Mouse (Mus musculus) heart, postnatal 10 days (tissue): Measurements from ENCODE around the gene Babam2. TPM values are rescaled to one million over a fixed set of nuclear protein-coding genes. Genes with fewer than 3 reads are reported as not detected.
A peak's percentile ranks its signal among the peaks of the same experiment; 100 is the strongest.

ENCODE experiments used
- DNase-seq, 2 experiments: peaks; one replicate each; pipeline ENCODE4 v3.0.0; 2021
- intact Hi-C: fragments of 180-260 bp; cut with DNase I; formaldehyde crosslinking; loops from one replicate; pipeline ENCODE4 v1.15.1; 2025
- total RNA-seq, 2 experiments: library from RNA; stranded (reverse); gene quantifications; 2 replicates each; pipeline ENCODE4 v1.2.3; 2021

Babam2 gene
- total RNA-seq, 2 experiments from 2014 or later, result 36.3 to 39.8 TPM

DNA sequence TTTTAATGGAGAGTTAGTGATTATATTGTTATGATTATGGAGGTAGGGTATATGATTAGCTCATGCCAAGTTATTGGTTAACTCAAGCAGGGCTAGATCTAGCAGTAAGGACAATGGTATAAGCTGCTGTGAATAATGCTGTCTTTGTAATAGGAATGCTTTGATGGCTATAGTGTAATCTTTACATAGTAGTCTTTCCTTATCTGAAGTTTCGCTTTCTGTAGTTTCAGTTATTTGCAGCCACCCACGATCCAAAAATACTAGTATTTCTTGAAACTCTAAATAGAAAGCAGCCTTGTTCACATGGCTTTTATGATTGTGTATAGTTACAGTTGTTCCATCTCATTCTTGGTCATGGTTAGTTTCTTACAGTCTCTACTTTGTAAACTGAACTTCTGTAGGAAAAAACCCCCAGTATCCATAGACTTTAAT is 15.8 kb downstream of the Babam2 start:
- no peak for DNase-seq
- intact Hi-C loops, result no loop called here

DNA sequence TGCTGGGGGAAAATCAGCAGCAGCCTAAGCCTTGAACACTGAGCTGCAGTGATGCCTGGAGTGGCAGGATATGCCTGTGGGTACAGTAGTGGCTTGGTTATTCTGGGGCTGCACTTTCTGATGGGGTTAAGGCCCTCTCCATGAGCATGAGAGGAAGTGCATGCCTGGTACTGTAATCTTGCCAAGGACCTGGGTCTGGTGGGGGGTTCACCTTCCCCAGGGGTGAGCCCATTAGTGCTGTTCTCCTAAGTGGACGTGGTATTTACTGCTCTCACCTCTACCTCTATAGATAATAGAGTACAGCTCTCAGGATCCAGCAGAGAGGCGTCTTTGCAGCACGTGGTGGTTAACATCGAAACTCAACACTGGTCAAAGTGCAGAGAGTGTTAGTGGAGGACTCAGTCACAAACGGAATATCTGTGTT is 16.4 kb downstream of the Babam2 start:
- DNase-seq, result no peak
- intact Hi-C loops, result no loop called here

DNA sequence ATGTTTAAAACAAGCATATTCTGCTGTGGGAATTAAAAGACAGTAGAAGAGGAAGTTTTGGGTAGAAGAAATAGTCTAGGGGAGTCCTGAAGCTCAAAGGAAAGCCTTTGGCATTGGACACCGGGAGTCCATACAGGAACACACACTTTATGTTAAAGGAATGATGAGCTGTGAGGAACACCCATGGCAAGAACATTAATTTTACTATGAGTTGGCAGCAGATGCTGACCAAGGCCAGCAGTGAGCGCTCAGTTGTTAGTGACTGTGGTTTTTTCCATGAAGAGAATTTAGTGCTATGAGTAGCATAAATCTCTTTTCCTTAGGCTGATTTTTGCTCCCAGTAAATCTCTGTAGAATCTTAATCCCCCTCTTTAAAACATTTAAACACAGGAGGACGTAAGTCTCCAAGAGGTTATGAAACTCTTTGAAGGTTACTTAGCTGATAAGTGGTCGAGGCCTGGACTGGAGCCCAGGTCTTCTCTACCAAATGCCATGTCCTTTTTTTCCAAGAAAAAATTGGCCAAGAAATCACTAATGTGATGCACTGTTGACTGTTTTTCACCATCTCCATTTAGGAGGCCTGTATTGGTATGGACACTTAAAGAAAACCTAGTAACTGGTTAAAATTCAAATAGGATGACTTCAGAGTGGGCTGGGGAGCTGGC is 18.1 kb downstream of the Babam2 start:
- intact Hi-C loops, result no loop called here
- DNase-seq, result no peak

DNA sequence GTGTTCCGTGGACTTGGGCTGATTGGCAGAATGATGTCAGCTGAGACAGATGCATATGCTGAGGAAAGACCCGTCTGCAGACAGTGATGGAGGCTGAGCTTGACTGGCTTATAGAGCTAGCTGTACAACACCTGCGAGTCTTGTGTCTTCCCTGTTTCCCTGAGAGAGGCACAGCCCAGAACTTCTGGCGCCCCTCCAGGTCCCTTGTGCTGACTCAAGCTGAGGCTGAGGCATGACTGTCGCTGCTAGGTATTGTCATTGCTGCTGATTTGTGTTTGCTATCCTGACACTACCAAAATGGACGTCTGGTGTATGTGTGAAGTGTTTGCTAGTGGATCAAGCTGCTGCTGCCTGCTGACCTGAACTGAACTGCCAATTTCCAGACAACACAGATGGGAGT is 27.0 kb downstream of the Babam2 start:
- intact Hi-C loops, result no loop called here
- no peak for DNase-seq

DNA sequence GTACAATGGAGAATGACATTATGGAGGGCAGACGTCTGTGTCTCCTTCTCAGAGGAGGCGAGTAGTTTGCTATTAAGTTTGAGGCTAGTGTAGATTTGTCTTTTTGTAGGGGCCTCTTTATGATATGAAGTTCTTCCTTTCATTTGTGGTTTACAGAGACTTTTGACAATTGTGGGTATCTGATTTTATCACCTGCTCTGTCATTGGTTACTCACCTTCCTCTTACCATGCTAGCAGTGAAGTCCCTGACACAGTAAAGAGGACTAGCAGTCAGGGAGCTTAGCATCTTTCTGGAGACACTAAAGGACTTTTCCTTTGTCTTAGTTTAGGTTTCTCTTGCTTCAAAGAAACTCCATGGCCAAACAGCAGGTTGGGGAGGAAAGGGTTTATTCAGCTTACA is 28.4 kb downstream of the Babam2 start:
- intact Hi-C loops, result no loop called here
- DNase-seq, result no peak

DNA sequence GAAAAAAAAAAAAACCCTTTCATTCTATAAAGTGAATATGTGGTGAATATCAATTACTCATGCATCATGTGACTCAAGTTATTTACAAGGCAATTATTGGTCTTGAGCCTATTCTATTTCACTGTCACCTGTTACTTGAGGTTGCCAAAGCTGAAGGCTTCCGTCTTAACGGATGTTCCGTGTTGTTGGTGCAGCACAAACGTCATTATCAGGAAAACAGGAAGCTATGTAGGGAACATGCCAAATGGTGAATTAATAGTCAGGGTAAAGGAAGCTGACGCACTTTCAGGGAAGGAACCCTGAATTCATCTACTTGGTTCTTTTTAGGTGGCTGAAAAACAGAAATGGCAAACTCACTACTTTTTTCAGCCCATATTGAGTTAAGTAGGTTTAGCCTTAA is 30.0 kb downstream of the Babam2 start:
- intact Hi-C loops, result no loop called here
- DNase-seq, result peak; percentile 20 to 26

DNA sequence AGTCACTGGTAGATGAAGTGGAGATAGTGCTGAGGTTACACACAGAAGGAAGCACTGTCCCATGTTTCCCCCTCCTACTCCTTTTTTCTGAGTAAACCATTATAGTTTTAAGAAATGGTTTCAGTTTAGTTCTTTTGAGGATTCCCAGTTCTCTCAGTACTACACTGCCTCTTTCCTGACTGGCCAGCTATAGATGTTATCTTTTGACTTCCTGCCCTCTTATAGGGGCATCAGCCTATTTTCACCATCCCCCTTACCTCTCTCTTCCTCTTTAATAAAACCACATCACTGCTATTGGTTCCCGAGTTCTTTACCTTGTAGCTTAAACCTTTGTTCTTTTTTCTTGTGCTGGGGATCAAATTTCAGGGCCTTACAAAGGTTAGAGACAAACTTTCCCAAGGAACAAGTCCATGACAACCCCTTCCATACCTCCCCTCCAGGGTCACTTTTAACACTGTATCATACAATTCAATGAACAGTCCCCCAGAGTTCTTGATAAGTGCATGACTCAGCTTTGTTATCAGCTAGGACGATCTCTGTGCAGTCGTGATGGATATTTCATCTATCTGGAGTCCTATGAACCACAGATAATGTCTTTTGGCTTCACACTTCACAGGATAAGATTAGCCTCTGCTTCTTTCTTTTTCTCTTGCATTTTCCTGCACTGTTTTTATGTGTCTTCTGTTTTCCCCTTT is 35.3 kb downstream of the Babam2 start:
- no peak for DNase-seq
- intact Hi-C loops, result no loop called here

DNA sequence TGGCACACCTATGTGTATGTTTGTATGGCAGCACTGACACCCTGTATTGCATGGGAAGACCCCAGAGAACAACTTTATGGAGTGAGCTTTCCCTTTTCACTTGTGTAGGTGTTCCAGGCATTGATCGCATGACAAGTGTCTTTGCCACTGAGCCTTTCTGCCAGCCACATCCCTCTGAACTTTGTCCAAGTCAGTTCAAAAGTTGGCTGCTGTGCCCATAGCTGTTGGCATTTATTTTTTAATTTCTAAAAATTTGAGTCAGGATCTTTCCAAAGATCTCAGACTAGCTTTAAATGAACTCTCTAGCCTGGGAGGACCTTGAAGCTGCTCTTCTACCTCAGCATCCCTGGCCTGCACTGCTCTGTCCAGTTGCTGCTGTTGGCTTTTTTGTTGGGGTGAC is 44.4 kb downstream of the Babam2 start:
- intact Hi-C loops, result no loop called here
- DNase-seq, result no peak

DNA sequence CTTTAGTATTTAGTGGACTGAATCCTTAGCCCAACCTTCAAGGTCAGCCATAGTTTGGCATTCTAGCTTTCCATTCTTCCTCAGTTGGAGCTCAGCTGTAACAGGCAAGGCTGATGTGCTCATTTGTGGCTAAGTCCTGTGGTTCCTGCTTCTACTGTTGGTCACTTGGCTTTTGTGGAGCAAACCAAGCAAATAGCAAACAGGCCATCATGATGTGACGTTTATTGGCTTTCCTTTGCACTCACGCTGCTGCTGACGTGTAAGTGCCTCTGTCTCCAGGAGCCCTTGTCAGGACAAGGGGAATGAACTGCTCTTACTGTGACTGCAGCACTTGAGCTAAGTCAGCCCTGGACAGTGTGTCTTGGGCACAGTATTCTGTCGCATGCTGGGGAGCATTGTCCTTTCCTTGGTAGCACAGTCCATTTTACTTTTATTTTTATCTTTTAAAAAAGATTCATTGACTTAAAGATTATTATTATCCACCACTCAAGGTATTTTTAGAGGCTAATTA is 45.1 kb downstream of the Babam2 start:
- intact Hi-C loops, result no loop called here

DNA sequence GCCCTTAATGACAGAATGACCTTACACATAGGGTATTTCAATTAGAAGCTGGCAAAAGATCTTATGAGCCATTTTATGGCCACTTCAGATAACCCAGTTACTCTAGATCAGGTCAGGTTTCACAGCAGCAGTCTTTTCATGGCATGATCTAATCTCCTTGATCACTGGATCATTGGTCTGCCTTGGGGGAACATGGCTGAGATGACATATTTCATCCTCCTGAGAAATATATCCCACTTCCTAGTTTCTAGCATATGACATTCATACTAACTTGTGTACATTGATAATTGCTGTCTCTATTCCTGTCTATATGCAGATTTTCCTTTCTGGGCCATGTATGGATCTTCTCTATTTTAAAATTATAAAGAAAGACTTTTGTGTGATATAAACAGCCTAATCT is 51.9 kb downstream of the Babam2 start:
- intact Hi-C loops, result no loop called here
- DNase-seq, result no peak

More for the DNA sequence above, 45.1 kb downstream of the Babam2 start:
- DNase-seq, result no peak

DNA sequence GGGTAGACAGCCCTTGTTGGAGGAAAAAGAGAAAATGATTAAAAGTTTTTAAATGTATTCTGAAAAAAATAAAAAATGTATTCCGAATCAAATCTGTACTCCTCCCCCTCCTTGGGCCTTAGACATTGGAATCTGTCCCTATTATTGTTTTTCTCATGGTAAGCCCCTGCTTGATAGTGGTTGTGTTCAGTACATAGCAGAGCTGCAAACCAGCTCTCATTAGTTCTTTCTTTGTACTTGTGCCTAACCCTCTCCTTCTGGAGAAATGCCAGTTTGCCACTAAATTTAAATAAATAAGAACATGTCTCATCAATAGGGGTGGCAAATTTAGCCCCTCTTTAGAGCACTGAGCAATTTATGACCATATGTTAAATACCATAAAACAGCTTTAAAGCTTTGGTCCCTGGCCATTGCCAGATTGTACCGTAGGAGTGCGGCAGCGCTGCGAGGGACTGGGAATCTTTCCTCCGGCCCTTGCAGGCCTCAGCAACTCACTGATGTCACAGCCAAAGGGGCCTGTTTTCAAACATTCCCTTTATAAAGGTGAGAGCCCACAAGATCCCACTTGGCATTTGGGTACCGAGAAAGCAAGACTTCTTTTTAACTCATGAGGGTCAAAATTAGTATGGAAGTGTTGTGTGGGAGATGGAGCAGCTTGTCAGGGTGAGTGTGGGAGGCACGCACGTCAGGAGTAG is 52.9 kb downstream of the Babam2 start:
- no peak for DNase-seq
- intact Hi-C loops, result no loop called here

DNA sequence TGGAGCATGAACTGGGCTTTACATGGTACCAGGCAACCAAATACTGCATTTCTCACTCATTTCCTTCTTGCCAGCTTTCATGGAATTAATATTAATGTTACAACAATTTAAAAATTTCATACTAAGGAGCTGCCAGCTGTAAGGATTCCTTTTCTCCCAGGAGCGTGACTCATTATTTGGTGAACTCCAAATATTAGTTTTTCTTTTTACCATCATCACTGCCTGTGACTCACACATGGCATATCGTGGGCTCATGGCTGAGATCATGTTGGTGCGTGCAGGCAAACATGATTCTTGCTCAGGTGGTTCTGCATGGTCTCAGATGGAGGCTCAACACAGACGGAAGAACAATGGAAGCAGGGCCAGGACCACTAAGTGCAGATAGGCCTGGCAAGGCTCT is 53.5 kb downstream of the Babam2 start:
- intact Hi-C loops, result no loop called here
- no peak for DNase-seq

DNA sequence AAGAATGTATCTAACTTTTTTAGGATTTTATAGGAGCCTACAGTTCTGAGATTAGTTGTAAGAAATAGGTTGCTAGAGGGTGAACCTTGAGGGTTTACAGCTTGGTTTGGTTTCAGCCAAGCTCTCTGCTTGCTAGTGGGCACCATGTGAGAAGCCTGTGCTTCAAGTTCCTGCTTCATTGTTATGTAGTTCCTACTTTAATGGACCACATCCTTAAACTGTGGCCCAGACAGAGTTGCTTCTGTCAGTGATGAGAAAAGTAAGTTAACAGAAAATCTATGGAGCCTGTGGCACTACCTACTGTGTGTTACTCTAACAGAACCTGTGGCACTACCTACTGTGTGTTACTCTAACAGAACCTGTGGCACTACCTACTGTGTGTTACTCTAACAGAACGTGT is 57.1 kb downstream of the Babam2 start:
- no peak for DNase-seq
- intact Hi-C loops, result no loop called here

DNA sequence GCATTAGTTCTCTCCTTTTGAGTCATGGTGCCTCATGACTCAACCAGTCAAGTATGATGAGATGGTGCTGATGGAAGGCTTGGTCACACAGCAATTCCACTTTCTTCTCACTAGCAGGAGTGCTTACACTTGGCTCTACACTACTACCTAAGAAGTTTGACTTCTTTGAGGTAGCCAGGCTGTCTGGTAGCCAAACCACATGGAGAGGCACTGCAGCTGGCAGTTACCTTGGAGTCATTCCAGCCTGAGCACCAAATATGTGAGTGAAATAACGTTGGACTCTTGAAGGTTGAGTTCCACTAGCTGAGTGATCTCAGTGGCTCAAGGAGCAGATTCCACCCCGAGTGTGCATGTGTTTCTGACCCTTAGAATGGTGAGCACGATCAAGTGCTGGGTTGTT is 57.8 kb downstream of the Babam2 start:
- no peak for DNase-seq
- intact Hi-C loops, result no loop called here

DNA sequence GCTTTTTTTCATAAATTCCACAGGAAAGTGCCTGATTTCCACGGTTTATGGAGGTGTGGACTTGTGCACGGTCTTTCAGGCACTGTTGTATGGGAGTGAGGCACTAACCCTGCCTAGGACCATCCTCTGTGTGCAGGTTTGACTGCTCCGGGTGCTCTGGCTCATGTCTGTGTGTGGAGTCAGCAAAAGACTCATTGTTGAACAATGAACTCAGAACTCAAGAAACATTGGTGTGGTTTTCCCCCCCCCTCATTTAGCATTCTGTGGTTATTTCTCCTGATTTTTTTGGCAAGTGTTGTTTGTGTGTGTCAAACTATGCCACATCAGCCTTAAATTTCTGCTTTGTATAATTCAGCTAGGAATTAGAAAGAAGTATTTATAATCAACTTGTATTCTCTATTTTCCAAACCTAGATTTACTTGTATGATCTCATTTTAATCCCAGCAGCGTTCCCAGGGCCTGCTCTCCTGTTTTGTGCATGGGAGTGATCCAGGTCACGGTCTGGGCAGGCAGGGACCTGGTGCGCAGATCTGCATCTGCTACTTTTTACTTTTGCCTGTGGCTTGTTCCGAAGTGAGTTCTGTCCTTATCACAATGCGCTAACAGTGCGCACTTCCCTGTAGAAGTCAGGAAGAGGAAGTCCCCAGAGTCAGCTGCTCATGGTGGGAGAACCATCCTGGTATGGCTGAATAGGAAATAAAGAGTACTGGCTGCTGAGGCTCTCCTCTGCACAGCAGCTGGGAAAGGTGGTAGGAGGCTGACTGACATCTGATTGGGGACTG is 61.0 kb downstream of the Babam2 start:
- intact Hi-C loops, result no loop called here

DNA sequence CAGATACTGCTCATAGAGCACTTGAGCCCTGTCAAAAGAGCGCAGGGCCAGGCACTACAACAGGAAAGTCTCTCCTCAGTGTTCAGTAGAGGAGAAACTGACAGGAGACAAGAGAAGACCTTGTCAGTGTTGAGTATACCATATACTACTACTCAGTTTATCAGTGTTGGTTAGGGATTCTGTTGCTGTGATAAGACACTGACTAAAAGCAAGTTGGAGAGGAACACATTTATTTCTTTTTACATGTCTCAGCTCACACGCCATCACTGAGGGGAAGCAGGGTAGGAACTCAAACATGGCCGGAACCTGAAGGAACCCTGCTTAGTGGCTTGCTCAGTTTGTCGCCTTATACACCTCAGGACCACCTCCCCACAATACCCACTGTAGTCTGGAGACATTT is 64.4 kb downstream of the Babam2 start:
- intact Hi-C loops, result no loop called here
- DNase-seq, result no peak

More for the DNA sequence above, 61.0 kb downstream of the Babam2 start:
- no peak for DNase-seq

DNA sequence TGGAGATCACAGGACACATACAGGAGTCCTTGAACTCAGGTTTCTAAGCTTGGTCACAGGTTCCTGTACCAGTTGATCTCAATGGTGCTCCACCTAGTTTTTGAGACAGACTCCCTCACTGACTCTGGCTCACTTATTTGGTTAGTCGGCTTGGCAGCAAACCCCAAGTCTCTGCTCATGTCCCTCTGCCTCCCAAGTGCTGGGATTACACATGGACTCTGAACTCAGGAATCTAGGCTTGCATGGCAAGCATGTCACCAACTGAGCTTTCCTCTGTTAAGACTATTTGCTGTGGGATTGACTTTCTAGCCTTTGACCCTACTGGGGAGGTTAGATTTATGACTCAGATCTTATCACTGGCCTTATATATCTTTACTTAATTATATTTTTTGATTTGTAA is 65.3 kb downstream of the Babam2 start:
- intact Hi-C loops, result no loop called here
- DNase-seq, result no peak

DNA sequence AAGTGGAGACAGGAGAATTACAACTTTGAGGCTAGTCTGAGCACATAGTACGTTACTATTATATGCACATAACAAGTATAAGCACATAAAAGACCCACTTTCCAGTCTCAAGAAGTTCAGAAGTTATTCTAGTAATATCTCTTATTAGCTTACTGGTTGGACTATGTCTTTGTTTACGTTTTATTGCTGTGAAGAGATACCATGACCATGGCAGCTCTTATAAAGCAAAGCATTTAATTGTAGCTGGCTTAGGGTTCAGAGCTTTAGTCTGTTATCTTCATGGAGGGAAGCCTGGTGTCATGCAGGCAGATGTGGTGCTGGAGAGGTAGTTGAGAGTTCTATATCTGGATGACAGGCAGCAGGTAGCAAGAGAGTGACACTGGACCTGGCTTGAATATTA is 68.3 kb downstream of the Babam2 start:
- intact Hi-C loops, result no loop called here
- DNase-seq, result no peak

DNA sequence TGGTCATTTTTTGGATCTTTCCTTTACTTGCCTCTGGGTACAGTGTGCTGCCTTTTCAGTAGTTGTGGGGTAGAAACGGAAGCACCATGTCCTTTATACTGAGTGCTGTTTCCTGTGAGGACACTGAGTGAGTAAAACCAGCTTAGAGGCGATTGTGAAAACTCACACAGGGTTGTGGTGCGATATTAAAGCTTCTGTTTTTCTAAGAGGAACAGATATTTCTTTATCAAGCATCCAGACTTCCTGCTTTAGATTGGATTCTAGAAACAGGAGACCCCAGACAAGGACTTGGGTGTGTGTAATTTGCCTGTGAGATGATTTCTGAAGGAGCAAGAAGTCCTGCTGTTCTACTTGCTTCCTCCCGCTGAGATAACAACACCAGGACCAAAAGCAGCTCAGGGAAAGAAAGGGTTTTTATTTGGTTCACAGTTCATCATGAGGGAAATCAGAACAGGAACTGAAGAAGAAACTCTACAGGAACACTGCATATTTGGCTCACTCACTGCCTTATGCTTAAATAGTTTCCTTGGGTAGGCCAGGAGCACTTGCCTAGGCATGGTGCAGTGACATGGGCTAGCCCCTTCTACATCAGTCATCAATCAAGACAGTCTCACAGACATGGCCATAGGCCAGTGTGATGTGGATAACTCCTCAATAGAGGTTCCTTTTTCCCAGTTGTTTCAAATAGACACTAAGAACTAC is 69.5 kb downstream of the Babam2 start:
- intact Hi-C loops, result no loop called here
- peak; percentile 20 to 23 for DNase-seq

DNA sequence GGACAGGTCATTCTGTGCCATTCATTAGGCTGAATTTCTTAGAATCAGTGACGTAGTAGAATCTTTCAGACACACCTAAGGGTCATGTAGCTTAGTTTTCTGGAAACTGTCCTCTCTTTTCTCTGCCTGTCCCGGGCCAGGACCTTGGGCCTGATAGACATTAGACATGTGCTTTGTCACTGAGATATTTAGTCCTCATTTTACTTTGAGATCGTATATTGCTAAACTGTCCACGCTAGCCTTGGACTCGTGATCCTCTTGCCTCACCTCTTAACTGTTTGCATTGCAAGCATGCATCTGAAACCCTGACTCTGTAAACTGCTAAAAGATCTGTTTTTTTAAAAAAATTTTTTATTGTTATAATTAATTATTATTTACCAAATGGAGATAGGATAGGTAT is 74.0 kb downstream of the Babam2 start:
- DNase-seq, result no peak
- intact Hi-C loops, result no loop called here
